ENCODE assay signal across 9 mouse cellular contexts in genomic region chr2:17880800-17881717, GRCm38 (mm10).
DNase-seq lines count a peak whose midpoint lies in the region; ATAC-seq and TF ChIP-seq lines count a peak whose summit lies in the region.
"Had no signal": no experiment of that assay in that cellular context is flagged by ENCODE, and none has a peak within 500 bp of the region (broad histone marks: within the 10 kb centered on the region; RNA-seq: fewer than 3 reads in every experiment).

No protein-coding gene starts in this region.

- intact Hi-C loops in gastrocnemius, adult 2 months (cut with DNase I), result no loop called here

- no peaks in the 10 kb centered on the region for H3K9me3 ChIP-seq in midbrain, embryonic 10.5 days (replicated peaks)
- no peaks in the 10 kb centered on the region for H3K9me3 ChIP-seq in midbrain, embryonic 16.5 days (replicated peaks; ENCODE audit: control insufficient read depth, low read length, poor library complexity, severe bottlenecking)
- no peaks in the 10 kb centered on the region for H3K9me3 ChIP-seq in hindbrain, embryonic 16.5 days (ENCODE audit: control insufficient read depth, low read length)
- no peaks in the 10 kb centered on the region for H3K9me3 ChIP-seq in stomach, postnatal 0 days (ENCODE audit: control insufficient read depth, low read length)

- no peak overlapping the region for H3K9ac ChIP-seq in midbrain, embryonic 16.5 days (ENCODE audit: low read depth, low read length)
- H3K9ac ChIP-seq in hindbrain, embryonic 16.5 days (ENCODE audit: low read depth, low read length), result no peak overlapping the region
- no peak overlapping the region for H3K9ac ChIP-seq in stomach, postnatal 0 days (ENCODE audit: low read length)

- TF ChIP-seq CTCF in gastrocnemius, adult 2 months (IDR thresholded peaks at IDR 0.05), result no peak
- TF ChIP-seq CTCF in stomach, postnatal 0 days (IDR thresholded peaks at IDR 0.05; ENCODE audit: low read depth), result peak; percentile 46

- DNase-seq in gastrocnemius, adult 2 months, result no peak
- DNase-seq in gastrocnemius, postnatal 25 days, result no peak
- DNase-seq in midbrain, embryonic 10.5 days (ENCODE audit: low spot score), result no peak
- no peak for DNase-seq in stomach, postnatal 0 days (ENCODE audit: low spot score)
- no peak for DNase-seq in cerebellum, adult 9-10 months
- DNase-seq in urinary bladder, adult 18-20 months (ENCODE audit: low spot score in 2 of 2), result no peak
- DNase-seq: cerebellum, postnatal 36 days had no signal

- peaks cover 11% of the 10 kb centered on the region for H3K4me1 ChIP-seq in midbrain, embryonic 10.5 days
- H3K4me1 ChIP-seq in midbrain, embryonic 16.5 days (ENCODE audit: control insufficient read depth, insufficient read depth, low read length), result peaks cover 5% of the 10 kb centered on the region; the same call in 1 of the 2 replicates
- no peaks in the 10 kb centered on the region for H3K4me1 ChIP-seq in hindbrain, embryonic 16.5 days (ENCODE audit: control insufficient read depth, insufficient read depth, low read depth, low read length)
- H3K4me1 ChIP-seq in stomach, postnatal 0 days (replicated peaks; ENCODE audit: control insufficient read depth, insufficient read depth), result no peaks in the 10 kb centered on the region

- H3K36me3 ChIP-seq in midbrain, embryonic 10.5 days, result no peaks in the 10 kb centered on the region
- H3K36me3 ChIP-seq in midbrain, embryonic 16.5 days (ENCODE audit: control insufficient read depth, insufficient read depth, low read length), result no peaks in the 10 kb centered on the region
- H3K36me3 ChIP-seq in hindbrain, embryonic 16.5 days (ENCODE audit: control insufficient read depth, insufficient read depth, low read length), result no peaks in the 10 kb centered on the region
- no peaks in the 10 kb centered on the region for H3K36me3 ChIP-seq in stomach, postnatal 0 days (ENCODE audit: control insufficient read depth, insufficient read depth, low read length)

- TF ChIP-seq EP300 in stomach, postnatal 0 days (optimal IDR thresholded peaks at IDR 0.05), result no peak

- H3K27me3 ChIP-seq in midbrain, embryonic 10.5 days (ENCODE audit: low read depth, poor library complexity, severe bottlenecking), result no peaks in the 10 kb centered on the region
- no peaks in the 10 kb centered on the region for H3K27me3 ChIP-seq in midbrain, embryonic 16.5 days (ENCODE audit: control insufficient read depth, insufficient read depth, low read depth, low read length)
- no peaks in the 10 kb centered on the region for H3K27me3 ChIP-seq in hindbrain, embryonic 16.5 days (replicated peaks; ENCODE audit: control insufficient read depth, insufficient read depth, low read length)
- H3K27me3 ChIP-seq in stomach, postnatal 0 days (ENCODE audit: control insufficient read depth, insufficient read depth, low read length), result no peaks in the 10 kb centered on the region

- H3K4me2 ChIP-seq in midbrain, embryonic 16.5 days (ENCODE audit: low read length), result no peak overlapping the region
- no peak overlapping the region for H3K4me2 ChIP-seq in hindbrain, embryonic 16.5 days (ENCODE audit: low read length)
- H3K4me2 ChIP-seq in stomach, postnatal 0 days (replicated peaks; ENCODE audit: low read depth), result no peak overlapping the region

- ATAC-seq in midbrain, embryonic 16.5 days, result no peak
- peak; percentile 72 for ATAC-seq in hindbrain, embryonic 16.5 days
- ATAC-seq in stomach, postnatal 0 days (ENCODE audit: low FRiP score, low TSS enrichment), result no peak

- WGBS in midbrain, embryonic 10.5 days, result 41% methylated on average over 11 of the region's 11 CpGs
- 28% methylated on average over 11 of the region's 11 CpGs for WGBS in midbrain, embryonic 16.5 days
- WGBS in hindbrain, embryonic 16.5 days, result 23% methylated on average over 11 of the region's 11 CpGs
- WGBS in stomach, postnatal 0 days, result 49% methylated on average over 11 of the region's 11 CpGs

- H3K4me3 ChIP-seq in gastrocnemius, adult 2 months, result no peak overlapping the region
- H3K4me3 ChIP-seq in midbrain, embryonic 10.5 days, result no peak overlapping the region
- H3K4me3 ChIP-seq in midbrain, embryonic 16.5 days (ENCODE audit: low read depth, low read length), result no peak overlapping the region
- H3K4me3 ChIP-seq in hindbrain, embryonic 16.5 days (ENCODE audit: low read length), result no peak overlapping the region
- no peak overlapping the region for H3K4me3 ChIP-seq in stomach, postnatal 0 days (ENCODE audit: low read depth, low read length)

- H3K27ac ChIP-seq in gastrocnemius, adult 2 months, result peak overlapping the region; percentile 4; the same call in 1 of the 2 replicates
- H3K27ac ChIP-seq in midbrain, embryonic 10.5 days (replicated peaks), result peak overlapping the region; percentile 53; the same call in 1 of the 2 replicates
- no peak overlapping the region for H3K27ac ChIP-seq in midbrain, embryonic 16.5 days (ENCODE audit: low read length)
- H3K27ac ChIP-seq in hindbrain, embryonic 16.5 days (ENCODE audit: low read depth, low read length), result no peak overlapping the region
- 0 out of 2 replicates have a peak overlapping the region, but pooled peaks have one; percentile 49 for H3K27ac ChIP-seq in stomach, postnatal 0 days (replicated peaks)

Comparison
In these comparisons a context has a peak if more than half of its experiments do, and no peak if none do; other contexts are left out.
1. H3K27ac ChIP-seq: peak in gastrocnemius, adult 2 months (single experiment), midbrain, embryonic 10.5 days (single experiment) and stomach, postnatal 0 days (single experiment); none in midbrain, embryonic 16.5 days (single experiment) and hindbrain, embryonic 16.5 days (single experiment).